In genomic region chrX:48143415-48144335, GRCm38 (mm10) we compare ENCODE assay signal across 7 mouse cellular contexts. TPM values are rescaled to one million over a fixed set of nuclear protein-coding genes. Genes with fewer than 3 reads are reported as not detected.
DNase-seq lines count a peak whose midpoint lies in the region; ATAC-seq lines count a peak whose summit lies in the region.

No protein-coding gene starts in this region.

- peak; percentile 61 for ATAC-seq in liver, embryonic 13.5 days (ENCODE audit: low read depth)
- no peak for ATAC-seq in neural tube, embryonic 15.5 days (ENCODE audit: low FRiP score)

- H3K4me1 ChIP-seq in liver, embryonic 13.5 days (replicated peaks) = peaks cover 48% of the 10 kb centered on the region
- H3K4me1 ChIP-seq in neural tube, embryonic 15.5 days = no peaks in the 10 kb centered on the region

- peak overlapping the region; percentile 63 for H3K4me2 ChIP-seq in liver, embryonic 13.5 days
- H3K4me2 ChIP-seq in neural tube, embryonic 15.5 days = peak overlapping the region; percentile 29

- peak overlapping the region; percentile 46 for H3K4me3 ChIP-seq in liver, embryonic 13.5 days (replicated peaks)
- no peak overlapping the region for H3K4me3 ChIP-seq in neural tube, embryonic 15.5 days (replicated peaks)

- peak; percentile 82 for DNase-seq in CD4-positive, CD25-positive, alpha-beta regulatory T cell, adult 2 months (ENCODE audit: low read depth, low spot score)
- peak; percentile 26 for DNase-seq in ZHBTc4 (ENCODE audit: low read depth, low spot score)
- DNase-seq in induced T-regulatory cell, adult 2 months (ENCODE audit: low read depth) = peak; percentile 82
- DNase-seq in liver, embryonic 13.5 days = no peak
- DNase-seq in layer of hippocampus, adult 11-12 months (ENCODE audit: low spot score) = no peak
- no peak for DNase-seq in left cerebral cortex, postnatal 36 days (ENCODE audit: low spot score in 2 of 2)

- WGBS in liver, embryonic 13.5 days (ENCODE audit: insufficient replicate concordance) = 18% methylated on average over 26 of the region's 26 CpGs
- 58% methylated on average over 26 of the region's 26 CpGs for WGBS in neural tube, embryonic 15.5 days

- H3K27me3 ChIP-seq in liver, embryonic 13.5 days = no peaks in the 10 kb centered on the region
- H3K27me3 ChIP-seq in neural tube, embryonic 15.5 days (replicated peaks) = no peaks in the 10 kb centered on the region

- peak overlapping the region; percentile 53 for H3K9ac ChIP-seq in liver, embryonic 13.5 days
- H3K9ac ChIP-seq in neural tube, embryonic 15.5 days (replicated peaks) = no peak overlapping the region

- H3K27ac ChIP-seq in liver, embryonic 13.5 days = no peak overlapping the region
- no peak overlapping the region for H3K27ac ChIP-seq in neural tube, embryonic 15.5 days (replicated peaks)

- intact Hi-C loops in left cerebral cortex, postnatal 36 days (cut with DNase I) = no loop called here

- no peaks in the 10 kb centered on the region for H3K9me3 ChIP-seq in liver, embryonic 13.5 days (replicated peaks)
- no peaks in the 10 kb centered on the region for H3K9me3 ChIP-seq in neural tube, embryonic 15.5 days (replicated peaks)

- H3K36me3 ChIP-seq in liver, embryonic 13.5 days = no peaks in the 10 kb centered on the region
- no peaks in the 10 kb centered on the region for H3K36me3 ChIP-seq in neural tube, embryonic 15.5 days

RNA-seq across cellular contexts. Expression of gene Sash3, which starts 2.6 kb away (rescaled TPM):
- polyA plus RNA-seq in liver, embryonic 13.5 days (2015; fragmentation: Nextera tagmentation; extraction: Ambion mirVana) = 6.6 and 6.7 TPM in 2 replicates
- polyA plus RNA-seq in neural tube, embryonic 15.5 days (2015; fragmentation: Nextera tagmentation; extraction: Ambion mirVana) = 1.1 and 18.9 TPM in 2 replicates
- total RNA-seq in left cerebral cortex, postnatal 36 days (2021) = 1 to 10 TPM; 1.2 to 1.5 TPM

RNA-seq across cellular contexts. Expression of gene Xpnpep2, which starts 35.1 kb away (rescaled TPM):
- polyA plus RNA-seq in liver, embryonic 13.5 days (2015; fragmentation: Nextera tagmentation; extraction: Ambion mirVana) = 0.10 TPM in 1 of 2 replicates, not detected in the other
- polyA plus RNA-seq in neural tube, embryonic 15.5 days (2015; fragmentation: Nextera tagmentation; extraction: Ambion mirVana) = 0.31 and 0.54 TPM in 2 replicates
- total RNA-seq in left cerebral cortex, postnatal 36 days (2021) = under 1 TPM; 0.15 to 0.16 TPM

Comparison
In these comparisons a context has a peak if more than half of its experiments do, and no peak if none do; other contexts are left out.
1. DNase-seq: peak in CD4-positive, CD25-positive, alpha-beta regulatory T cell, adult 2 months (single experiment), ZHBTc4 (single experiment) and induced T-regulatory cell, adult 2 months (single experiment); none in liver, embryonic 13.5 days (single experiment), layer of hippocampus, adult 11-12 months (single experiment) and left cerebral cortex, postnatal 36 days (0 of 2).